Mouse (Mus musculus): ENCODE measurements at regions not wholly inside any gene's neighbourhood (a gene's known extent, or its start where the extent isn't known, plus 50 kb on each side); places are given as distances from the start of the nearest gene placed in this dataset.
"Not testable (repeated sequence)": the region's sequence is repeated elsewhere in the genome, so short reads cannot be mapped to it uniquely, and the experiment has no call there.

DNA sequence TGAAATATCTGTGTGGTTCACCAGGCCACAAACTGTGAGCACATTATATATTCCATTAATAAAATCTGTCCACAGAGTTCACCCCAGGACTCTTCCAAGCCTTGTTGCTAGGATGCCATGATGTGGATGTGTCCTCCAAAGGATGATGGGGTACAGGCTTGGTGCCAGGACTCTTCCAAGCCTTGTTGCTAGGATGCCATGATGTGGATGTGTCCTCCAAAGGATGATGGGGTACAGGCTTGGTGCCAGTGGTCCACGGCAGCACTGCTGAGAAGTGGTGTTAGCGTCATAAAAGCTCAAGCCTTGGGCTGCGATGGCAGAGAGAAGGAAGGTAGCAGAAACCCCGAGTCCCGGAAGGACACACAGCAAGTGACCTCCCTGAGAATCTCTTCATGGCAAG, 153.4 kb downstream of the Srek1 start:
- DNase-seq (ENCODE audit: low read depth) = not testable (repeated sequence)

- DNase-seq (ENCODE audit: low read depth) = no peak
Observed at GRCm38 (mm10) chr13:103613333-103613725, 161.1 kb downstream of the Srek1 start.

GRCm38 (mm10) chr13:103612720-103613332, 161.6 kb downstream of the Srek1 start:
- DNase-seq (ENCODE audit: low read depth) = no peak

- DNase-seq (ENCODE audit: low read depth) = no peak
Observed at GRCm38 (mm10) chr13:103602302-103602701, 172.1 kb downstream of the Srek1 start.

DNA sequence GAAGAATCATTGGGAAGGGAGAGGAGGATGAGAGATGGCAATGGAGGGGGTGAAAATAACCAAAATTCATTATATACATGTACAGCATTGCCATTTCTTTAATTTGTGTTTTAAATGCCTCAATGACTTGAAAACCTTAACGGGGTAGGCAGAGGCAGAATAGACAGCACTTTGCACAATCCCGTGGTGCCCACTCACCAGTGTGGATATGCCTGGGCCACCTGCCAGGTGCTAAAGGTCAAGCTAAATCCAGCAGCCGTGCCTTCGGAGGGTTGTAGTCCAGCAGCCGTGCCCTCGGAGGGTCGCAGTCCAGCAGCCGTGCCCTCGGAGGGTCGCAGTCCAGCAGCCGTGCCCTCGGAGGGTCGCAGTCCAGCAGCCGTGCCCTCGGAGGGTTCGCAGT, 182.0 kb downstream of the Srek1 start:
- no peak for DNase-seq (ENCODE audit: low read depth)

DNA sequence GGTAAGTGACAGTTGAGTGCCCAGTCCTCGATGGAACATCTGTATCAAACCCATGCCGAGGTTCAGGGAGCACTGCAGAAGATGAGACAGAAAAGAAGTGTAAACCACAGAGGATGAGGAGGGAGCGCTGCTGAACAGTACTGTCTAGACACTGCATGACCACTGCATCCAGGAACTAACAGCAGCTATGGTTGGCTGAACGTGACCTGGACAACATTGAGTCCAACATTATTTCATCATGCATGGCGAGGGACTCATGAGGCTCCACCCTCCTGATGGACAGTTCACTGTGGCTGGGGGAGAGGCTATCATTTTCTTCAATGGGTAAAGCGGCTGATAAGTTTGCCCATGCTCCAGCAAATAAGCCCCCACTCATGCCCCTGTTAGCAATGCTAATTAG, 182.5 kb downstream of the Srek1 start:
- no peak for DNase-seq (ENCODE audit: low read depth)

- not testable (repeated sequence) for DNase-seq (ENCODE audit: low read depth)
Observed at GRCm38 (mm10) chr13:103591381-103591780, 183.0 kb downstream of the Srek1 start.

GRCm38 (mm10) chr13:103589646-103590045, 184.8 kb downstream of the Srek1 start:
- no peak for DNase-seq (ENCODE audit: low read depth)

GRCm38 (mm10) chr13:103576856-103577255, 197.6 kb downstream of the Srek1 start:
- no peak for DNase-seq (ENCODE audit: low read depth)

GRCm38 (mm10) chr13:103564715-103565114, 209.7 kb downstream of the Srek1 start:
- no peak for DNase-seq (ENCODE audit: low read depth)

- no peak for DNase-seq (ENCODE audit: low read depth)
Observed at GRCm38 (mm10) chr13:103561795-103562705, 212.4 kb downstream of the Srek1 start.

- no peak for DNase-seq (ENCODE audit: low read depth)
Observed at GRCm38 (mm10) chr13:103558915-103559314, 215.5 kb downstream of the Srek1 start.

DNA sequence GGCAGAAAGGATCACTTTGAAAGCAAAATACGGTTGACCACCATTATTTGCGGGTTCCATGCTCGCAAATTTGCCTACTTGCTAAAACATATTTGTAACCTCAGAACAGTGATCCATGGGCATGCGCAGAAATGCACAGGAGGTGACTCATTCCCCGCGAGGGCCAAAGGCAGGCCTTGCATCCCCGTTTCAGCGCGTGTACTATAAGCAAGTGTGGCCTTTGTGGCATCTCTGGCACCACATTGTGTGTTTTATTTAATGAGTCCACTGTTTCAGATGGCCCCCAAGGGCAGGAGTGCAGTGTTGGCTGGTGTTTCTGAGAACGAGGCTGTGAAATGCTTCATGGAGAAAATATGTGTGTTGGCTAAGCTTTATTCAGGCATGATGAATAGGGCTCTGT, 205.3 kb upstream of the Mast4 start:
- DNase-seq (ENCODE audit: low read depth) = no peak

DNA sequence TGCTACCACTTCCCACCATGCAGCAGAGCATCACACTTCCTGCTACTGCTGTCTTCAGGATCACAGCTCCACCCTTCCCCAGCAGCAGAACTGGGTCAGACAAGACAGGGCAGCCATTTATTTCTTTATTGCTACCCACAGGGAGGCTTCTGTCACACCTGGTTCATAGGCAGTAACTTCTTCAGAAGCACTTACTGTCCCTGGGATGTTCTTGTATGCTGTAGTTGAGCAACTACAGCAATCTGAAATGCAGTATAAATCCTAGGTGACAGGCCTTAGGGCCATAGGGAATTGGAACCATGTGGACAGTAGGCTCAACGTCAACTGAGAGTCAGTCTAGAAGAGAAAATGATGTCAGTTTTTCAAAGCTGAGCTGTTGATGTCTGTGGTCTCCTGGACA, 179.5 kb upstream of the Mast4 start:
- DNase-seq (ENCODE audit: low read depth) = no peak

DNA sequence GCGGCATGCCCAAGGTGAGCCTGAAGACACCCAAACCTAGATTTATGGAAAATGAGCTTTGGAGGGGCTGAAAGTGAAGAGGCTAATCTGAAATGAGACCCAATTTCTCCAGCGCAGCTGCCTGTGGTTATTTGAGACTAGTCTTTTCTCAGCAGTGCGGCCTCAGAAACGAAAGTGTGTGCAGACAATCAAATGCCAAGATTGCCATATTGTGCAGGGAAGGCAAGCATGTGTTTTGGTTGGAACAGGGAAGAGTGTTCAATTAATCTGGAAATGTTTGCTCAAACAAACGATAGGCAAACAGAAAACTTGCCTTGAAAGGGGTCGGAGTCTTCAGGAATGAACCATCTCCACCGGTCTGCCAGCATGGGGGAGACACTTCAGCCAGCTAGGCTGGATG, 178.2 kb upstream of the Mast4 start:
- no peak for DNase-seq (ENCODE audit: low read depth)

- peak; percentile 21 for DNase-seq (ENCODE audit: low read depth)
Observed at GRCm38 (mm10) chr13:103504987-103505386, 170.7 kb upstream of the Mast4 start.

GRCm38 (mm10) chr13:103499376-103499775, 165.1 kb upstream of the Mast4 start:
- DNase-seq (ENCODE audit: low read depth) = no peak

DNA sequence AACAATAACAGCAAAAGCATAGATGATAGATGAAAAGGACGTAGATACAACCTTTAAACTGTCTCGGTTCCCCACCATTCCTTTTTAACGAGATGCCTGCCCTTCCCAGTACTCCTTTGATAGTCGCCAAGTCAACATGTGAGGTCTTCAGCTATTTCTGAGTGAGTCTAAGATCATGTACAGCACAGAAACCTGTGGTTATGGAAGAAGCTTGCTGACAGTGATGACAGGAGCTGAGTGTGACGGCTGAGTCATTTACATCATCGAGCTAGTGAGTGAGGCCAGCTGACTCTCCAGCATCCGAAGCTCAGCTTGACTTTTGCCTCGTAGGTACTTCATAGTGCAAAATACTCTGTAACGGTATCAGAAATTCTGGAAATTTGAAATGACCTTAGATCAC, 160.1 kb upstream of the Mast4 start:
- no peak for DNase-seq (ENCODE audit: low read depth)

DNA sequence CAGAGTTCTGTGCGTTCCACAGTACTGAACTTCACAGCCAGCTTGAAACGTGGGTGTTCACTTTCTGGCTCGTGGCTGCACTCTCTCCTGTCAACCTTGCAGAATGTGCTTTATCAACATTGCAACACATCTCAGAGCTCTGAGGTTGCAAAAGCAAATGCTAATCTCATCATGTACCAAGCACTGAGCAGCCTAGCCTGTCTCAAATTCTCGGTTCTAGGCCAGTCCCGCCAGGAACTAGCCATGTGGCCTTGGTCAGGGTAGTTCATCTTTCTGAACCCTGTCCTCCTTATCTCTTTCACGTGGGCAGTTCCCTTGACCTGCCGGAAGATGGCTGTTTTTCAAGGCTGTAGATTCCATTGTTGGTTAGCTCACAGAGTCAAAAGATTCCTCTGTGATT, 159.3 kb upstream of the Mast4 start:
- no peak for DNase-seq (ENCODE audit: low read depth)

DNA sequence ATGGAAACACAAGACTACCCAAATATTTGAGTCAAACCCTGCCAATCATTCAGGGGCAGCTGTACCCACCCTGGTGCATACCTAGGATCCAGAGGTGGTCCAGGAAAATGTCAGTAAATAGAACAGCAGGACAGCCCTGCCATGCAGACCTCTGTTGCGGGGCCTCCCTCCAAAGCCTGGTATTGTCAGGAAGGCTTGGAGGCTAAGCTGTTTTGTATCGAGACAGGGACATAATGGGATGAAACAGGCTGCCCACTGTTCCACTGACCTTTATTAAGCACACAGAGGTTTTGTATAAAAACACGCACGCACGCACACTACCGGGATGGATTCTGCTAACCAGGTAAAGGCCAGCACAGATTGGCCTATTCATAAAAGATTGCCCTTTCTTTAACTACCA, 155.8 kb upstream of the Mast4 start:
- DNase-seq (ENCODE audit: low read depth) = no peak

DNA sequence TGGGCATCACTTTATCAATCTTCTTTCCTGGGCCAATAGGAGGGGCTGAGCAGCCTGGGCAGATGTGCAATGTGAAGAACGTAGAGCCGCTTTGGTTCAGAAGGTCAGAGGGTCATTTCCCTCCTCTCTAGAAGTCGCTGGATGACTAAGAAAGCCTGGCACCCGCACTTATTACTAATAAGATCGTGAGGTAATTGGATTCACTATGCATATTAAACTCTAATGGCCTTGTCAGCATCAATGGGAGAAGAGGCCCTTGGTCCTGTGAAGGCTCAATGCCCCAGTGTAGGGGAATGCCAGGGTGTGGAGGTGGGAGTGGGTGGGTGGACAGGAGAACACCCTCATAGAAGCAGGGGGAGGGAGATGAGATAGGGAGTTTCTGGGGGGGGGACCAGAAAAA, 149.8 kb upstream of the Mast4 start:
- no peak for DNase-seq (ENCODE audit: low read depth)

DNA sequence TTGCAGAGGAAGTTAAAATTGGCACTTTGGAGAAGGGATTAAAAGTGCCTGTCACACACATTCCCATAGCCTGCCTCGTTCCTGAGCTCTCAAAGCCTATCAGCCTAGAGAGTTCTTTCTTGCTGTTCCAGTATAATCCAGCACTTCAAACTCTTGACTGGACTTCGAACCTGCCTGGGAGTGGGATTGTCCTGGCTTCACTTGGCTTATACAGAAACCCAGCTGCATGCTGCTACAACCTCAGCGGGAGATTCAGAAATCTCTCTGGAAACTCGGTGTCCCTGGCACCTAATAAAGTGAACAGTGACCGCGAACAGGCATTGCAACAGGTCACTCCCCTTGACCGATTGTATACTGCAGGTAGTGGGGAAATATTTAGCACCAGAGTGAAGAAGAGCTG, 149.1 kb upstream of the Mast4 start:
- no peak for DNase-seq (ENCODE audit: low read depth)

DNA sequence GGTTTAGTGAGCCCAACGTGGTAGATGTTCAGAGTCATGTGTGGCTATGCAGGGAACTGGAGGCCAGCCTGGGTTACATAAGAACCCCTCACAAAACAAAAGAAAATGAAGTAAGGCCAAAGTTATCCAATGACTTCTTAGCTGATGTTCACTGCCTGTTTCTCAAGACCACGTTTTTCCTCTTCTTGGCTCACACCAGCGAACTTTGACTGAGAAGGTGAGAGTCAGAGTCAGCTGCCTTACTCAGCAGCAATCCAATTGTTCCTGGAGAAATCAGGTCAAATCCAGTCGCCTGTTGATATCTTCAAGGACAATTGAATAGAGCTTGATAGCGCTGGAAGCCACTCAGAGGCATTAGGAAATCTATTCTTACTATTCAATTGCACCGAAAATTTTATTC, 142.0 kb upstream of the Mast4 start:
- no peak for DNase-seq (ENCODE audit: low read depth)

DNA sequence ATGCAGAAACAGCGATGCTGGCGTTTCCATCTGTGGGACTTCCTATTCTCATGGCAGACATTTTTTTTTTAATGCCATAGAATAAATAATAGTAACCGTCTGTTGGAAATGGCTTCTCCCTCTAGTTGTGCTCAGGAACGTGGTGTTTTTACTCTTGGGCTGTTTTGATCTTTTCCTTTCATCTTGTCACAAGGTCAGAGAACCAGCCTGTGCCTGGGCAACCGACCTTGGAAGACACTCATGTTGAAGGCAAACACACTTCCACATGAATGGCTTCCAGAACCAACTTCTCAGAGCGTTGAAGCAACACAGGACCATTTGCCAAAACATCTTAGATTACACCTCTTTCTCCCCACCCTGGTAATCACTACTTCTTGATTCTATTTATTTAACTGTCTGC, 137.9 kb upstream of the Mast4 start:
- DNase-seq (ENCODE audit: low read depth) = no peak

Data from 416B (cell line).